Mouse (Mus musculus) inflammation-experienced regulatory T-cells, adult 6 months (primary cell): ENCODE data around the gene Elovl3. TPM values are rescaled to one million over a fixed set of nuclear protein-coding genes. Genes with fewer than 3 reads are reported as not detected.
"Not testable (repeated sequence)": the region's sequence is repeated elsewhere in the genome, so short reads cannot be mapped to it uniquely, and the experiment has no call there.

ENCODE experiments used
- ATAC-seq: one replicate; pipeline ENCODE4 v1.8.0; 2017
- polyA plus RNA-seq, 3 experiments: library from polyadenylated mRNA; unstranded; fragments of 100-300 nt; shearing (Covaris generic); gene quantifications; one replicate each; pipeline ENCODE4 v1.2.1; 2017

Elovl3 gene
- not detected for polyA plus RNA-seq

DNA sequence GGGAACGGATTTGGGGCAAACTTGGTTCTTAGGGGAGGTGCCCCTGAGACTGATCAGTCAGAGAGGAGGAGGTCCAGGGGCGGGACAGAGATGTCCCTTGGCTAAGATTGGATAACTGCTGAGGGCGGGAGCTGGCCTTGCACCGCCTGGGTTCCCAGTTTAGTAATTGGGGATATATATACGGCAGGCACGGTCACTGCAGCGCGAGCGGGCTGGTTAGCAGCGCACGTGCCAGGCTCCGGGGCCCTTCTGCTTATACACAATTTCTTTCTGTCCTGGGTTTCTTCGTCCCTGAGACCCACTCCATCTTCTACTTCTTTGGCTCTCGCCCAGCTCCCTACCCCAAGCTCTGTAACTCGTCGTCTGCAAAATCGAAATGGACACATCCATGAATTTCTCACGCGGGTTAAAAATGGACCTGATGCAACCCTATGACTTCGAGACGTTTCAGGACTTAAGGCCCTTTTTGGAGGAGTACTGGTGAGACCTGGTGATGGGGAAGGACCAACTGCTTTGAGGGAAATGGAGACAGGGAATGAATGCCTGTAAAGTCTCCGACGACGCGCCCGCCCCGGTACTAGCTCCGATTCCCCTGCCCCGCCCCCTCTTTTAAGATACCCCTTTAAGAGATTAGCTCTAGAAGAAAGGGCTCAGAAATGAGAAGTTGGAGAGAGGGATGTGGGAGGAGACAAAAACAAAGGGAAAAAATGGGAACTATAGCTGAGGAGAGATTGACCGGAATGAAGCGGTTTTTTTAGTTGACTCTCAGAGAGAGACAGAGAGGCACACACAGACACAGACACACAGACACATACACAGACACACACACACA lies at the start of gene Elovl3:
Gene Elovl3 (plus strand): TSS at position 204 of the 832 bp plus-strand sequence.
- no peak for ATAC-seq

DNA sequence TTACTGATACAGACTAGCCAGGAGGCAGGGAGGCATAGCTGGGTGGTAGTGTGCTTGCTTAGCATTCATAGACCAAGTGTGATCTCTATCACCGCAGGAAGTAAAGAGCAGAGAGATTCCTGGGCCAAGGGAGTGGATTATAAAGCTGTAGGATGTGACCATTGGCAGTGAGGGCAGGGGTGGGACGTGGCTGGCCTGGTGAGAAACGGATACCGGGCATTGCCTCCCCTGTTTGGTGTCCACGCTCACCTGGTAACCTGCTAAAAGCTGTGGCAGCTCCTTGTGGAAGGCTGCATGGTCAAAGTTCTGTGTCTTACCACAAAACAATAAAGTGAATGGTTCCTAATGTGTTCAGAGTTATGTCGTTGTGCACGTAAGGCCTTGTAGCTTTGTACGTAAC lies 46.5 kb upstream of the Elovl3 start:
- no peak for ATAC-seq

DNA sequence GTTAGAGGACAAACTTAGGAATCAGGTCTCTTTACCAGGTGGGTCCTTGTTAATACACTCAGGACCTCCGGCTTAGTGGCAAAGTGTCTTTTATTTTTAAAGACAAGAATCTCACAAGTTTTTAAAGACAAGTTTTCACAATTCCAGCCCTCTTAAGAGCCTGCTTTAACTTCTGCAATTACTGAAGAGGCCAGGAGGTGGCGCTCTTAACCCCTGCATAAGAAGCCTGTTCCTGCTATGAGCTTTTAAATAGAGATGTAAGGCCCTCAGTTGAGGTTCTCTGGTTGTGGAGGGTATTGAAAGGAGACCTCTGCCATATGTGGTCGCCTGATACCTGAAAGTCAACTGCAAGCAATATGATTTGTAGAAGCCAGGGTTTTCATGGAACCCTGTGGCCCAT lies 45.4 kb upstream of the Elovl3 start:
- ATAC-seq, result no peak

DNA sequence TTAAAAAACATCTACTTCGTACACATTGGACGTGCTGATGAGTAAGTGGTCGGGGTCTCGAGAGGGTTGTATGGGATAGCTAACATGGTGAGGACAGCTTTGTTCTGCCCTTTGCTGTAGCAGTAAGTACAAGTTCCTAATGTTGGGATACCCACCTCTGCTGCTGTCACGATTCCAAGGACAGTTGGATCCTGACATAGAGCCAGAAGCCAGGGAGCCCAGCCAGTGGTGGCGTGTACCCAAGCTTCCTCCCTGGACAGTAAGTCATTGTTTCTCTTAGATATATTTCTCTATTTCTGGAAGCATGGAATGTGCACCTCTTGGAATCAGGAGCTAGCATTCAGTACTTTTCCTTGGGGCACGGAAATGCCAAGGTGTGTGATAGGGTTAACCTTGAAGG lies 43.8 kb upstream of the Elovl3 start:
- ATAC-seq, result no peak

DNA sequence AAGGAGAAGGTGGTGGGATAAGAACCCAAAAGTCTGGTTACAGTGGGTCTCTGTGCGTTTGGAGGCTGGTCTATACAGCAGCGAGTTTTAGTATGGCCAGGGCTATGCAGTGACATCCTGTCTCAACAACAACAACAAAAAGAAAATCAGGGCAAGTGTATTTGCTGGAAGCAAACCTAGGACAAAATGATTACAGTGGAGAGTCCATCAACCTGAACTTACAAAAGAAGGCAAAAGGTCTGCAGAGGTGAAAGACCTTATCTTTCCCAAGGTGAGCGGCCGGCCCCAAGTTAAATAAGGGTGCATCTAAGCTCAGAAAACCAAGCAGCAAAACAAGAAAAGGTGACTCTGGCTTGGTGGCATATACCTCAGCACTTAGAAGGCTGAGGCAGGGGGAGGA lies 40.1 kb upstream of the Elovl3 start:
- ATAC-seq, result no peak

DNA sequence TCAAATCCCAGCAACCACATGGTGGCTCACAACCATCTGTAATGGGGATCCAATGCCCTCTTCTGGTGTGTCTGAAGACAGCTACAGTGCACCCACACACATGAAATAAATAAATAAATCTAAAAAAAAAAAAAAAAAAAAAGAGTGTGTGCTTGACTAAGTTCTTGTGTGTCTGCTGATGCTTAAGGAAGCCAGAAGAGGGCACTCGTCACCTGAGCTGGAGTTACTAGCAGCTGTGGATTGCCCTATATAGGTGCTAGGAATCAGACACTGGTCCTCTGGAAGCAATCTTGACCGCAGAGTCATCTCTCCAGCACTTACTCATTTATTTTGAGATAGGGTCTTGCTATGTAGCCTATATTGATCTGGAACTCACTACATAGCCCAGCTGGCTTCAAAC lies 37.6 kb upstream of the Elovl3 start:
- ATAC-seq, result no peak

DNA sequence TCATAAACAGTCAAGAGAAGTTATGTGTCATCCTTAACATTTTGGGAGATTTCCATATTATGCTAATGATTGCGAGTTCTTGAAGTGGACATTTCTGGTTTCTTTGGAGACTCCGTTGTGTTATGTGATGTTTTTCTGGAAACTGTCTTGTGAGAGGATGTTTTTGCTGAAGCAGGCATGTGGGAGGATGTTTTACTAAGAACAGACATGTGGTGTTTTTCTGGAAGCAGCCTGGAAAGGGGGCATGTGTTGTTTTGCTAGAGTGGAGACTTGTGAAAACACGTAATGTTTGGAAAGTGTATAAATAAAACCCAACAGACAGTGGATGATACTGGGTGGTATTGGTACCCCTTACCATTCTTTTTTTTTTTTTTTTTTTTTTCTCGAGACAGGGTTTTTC lies 36.4 kb upstream of the Elovl3 start:
- no peak for ATAC-seq

DNA sequence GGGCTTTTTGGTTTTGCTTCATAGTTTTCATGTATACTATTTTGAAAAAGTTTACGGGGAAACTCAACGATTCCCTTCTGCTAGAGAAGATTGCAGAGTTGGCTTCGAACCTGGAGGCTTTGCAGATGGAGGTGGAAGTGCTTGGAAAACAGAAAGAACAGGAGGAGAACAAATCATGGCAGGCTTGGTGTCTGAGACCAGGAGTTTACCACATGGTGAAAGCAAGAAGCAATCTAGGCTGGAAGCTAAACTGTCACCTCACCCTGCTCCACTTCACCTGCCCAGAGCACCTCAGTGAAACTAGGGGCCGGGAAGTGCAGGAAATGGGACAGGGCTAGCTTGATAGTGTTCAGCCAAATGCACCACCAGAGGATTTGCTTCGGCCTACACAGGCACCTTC lies 35.3 kb upstream of the Elovl3 start:
- no peak for ATAC-seq

DNA sequence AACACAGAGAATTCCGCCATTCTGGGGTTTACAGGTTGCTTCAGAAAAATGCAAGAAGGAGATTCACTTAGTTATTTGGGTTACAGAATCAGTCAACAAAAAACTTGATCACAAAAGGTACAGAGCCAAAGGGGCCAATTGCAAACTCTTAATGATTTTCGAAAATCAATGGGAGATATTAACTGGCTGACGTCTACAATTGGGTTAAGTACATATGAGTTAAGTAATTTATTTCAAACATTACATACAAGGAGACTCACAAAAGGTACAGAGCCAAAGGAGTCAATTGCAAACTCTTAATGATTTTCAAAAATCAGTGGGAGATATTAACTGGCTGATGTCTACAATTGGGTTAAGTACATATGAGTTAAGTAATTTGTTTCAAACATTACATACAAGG lies 32.1 kb upstream of the Elovl3 start:
- ATAC-seq, result no peak

DNA sequence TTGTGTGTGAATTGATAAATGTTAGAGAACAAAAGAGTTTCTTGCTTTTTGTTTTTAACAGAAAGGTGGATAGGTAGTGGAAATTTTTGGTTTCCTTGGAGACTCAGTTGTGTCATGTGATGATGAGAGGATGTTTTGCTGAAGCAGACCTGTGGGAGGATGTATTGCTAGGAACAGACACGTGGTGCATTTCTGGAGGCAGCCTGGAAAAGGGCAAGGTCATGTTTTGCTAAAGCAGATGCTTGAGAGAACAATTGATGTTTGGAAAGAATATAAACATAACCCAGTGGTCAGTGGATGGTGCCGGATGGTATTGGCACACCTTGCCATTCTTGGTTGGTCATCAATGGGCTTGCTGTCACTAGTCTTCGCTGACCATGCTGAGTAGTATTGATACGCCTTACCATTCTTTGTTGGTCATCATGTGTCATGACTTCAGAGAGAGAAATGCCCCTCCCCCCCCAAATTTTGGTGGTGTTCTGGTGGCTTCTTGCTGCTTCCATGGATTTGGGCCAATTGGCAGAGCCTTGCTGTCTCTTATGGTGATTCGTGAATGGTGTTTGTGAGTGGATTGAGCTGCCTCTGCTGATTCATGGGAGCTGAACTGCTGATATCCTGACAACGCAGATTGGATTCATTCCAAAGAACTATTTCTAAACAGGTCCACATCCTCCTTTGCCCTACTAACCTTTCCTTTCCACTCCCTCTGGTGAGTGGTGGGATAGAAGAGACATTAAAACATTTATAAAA lies 28.1 kb upstream of the Elovl3 start:
- no peak for ATAC-seq

DNA sequence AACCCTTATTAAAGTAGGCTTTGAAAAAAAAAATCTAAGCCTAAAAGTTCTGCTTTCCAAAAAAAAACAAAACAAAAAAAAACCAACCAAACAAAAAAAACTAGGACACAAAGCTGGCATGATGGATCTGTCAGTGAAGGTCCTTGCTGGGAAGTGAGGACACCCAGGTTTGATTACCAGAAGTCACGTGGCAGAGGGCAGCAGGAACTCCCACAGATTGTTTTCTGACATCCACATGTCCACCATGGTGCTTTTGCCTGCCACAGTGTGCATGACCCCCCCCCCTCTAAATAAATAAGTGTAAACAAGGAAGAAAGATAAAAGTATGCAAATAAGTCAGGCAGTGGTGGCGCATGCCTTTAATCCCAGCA lies 27.5 kb upstream of the Elovl3 start:
- no peak for ATAC-seq

DNA sequence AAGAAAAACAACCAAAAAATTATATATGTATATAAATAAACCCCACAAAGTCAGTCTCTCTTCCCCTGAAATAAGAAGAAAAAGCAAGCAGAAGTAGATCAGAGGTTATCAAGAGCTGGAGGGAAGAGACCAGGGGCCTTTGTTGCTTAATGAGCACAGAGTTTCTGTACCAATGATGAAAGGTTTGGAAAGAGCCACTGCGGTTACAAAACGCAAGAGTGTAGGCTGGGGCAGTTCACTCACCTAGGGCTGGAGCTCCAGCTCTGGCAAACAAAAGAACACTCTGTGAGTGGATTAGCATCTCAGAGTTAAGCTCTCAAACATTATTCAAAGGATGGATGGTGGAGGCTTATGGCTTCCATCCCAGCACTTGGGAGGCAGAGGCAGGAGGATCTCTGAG lies 21.5 kb upstream of the Elovl3 start:
- ATAC-seq, result no peak

DNA sequence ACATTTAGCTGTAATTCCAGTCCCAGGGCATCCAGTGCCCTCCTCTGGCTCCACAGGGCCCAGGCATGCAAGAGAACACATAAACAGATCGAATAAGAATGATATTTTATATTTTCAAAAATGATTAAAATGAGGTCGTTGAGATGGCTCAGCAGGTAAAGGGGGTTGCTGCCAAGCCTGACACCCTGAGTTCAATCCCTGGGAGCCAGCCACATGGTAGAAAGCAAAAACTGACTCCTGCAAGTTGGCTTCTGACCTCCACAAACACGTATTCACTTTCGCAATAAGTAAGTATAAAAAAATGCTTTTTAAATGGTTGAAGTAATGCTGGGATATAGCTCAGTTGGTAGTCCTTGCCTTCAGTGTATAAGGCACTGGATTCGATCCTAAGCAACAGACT lies 20.9 kb upstream of the Elovl3 start:
- no peak for ATAC-seq

DNA sequence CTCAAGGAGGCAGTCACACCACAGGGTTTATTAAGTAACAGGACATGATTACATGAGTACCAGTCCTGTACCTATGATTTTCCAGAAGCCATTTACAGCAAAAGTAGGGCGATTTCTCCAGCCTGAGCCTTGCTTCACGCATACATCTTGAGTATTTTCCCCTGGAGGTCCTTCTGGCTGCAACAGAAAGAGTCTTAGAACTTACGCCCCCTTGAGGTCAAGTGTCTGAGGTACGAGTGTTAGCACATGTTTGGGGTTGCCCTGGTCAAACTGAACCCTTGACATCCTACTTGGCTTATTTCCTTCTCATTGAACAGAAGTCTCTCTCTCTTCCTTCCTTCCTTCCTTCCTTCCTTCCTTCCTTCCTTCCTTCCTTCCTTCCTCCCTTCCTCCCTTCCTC lies 17.1 kb upstream of the Elovl3 start:
- no peak for ATAC-seq

DNA sequence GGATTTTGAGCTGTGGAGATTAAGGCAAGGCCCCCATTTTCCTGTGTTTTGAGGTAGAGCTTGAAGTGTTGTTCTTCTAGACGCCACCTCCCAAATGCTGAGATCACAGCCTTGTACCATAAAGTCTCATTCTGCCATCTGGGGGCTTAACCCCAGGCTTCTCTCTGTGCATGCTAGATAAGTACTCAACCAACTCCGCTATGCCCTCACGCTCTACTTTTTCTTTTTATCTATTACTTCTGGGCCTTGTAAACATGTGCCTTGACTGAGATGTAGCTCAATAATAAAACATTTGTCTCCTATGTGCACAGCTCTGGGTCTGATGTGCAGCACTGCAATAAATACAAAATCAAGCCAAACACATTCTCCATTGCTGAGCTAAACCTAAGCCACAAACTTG lies 12.2 kb upstream of the Elovl3 start:
- ATAC-seq, result no peak

DNA sequence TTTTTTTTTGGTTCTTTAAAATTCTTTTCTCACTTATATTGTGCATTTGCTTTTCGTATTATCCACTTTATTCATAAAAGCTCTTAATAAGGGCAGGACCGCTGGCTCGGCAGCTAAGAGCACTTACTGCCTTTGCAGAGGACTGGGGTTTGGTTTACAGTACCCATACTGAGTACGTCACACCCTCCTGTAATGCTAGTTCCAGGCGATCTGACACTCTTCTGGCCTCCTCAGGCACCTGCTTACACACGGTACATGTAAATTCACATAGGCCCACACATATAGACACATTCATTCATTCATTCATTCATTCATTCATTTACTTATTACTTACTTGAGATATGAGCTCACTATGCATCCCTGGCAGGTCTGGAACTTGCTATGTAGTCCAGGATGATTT lies 10.8 kb upstream of the Elovl3 start:
- ATAC-seq, result no peak

DNA sequence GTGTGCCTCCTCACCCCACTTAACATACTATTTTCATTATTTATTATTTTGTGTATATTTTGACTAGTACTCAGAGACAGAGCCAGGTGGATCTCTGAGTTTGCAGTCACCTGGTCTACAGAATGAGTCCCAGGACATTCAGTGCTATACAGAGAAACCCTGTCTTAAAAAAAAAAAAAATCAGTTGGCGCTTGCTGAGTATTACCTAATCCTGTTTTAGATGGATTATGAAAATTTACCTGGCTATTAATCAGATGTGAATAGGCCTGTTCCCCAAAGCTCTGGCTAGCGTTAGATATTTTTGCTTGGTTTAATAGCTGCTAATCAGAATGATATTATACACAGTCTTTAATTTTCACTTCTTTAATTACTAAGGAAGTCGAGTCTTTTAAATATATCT lies 7.8 kb upstream of the Elovl3 start:
- no peak for ATAC-seq

DNA sequence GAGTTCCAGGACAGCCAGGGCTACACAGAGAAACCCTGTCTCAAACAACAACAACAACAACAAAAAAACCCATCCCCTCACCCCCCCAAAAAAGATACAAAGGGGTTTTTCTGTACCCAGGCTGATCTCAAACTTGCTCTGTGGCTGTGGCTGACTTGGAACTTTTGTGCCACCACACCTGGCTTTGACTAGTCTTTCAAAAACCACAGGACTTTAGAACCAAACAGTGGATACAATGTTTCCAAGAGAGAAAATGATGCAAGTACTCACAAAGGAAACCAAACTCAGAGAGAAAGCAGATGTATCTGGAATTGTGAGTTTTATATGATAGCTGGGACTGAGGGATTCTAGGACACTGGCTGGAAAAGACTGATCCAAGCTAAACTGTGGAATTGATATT lies 7.0 kb upstream of the Elovl3 start:
- no peak for ATAC-seq

DNA sequence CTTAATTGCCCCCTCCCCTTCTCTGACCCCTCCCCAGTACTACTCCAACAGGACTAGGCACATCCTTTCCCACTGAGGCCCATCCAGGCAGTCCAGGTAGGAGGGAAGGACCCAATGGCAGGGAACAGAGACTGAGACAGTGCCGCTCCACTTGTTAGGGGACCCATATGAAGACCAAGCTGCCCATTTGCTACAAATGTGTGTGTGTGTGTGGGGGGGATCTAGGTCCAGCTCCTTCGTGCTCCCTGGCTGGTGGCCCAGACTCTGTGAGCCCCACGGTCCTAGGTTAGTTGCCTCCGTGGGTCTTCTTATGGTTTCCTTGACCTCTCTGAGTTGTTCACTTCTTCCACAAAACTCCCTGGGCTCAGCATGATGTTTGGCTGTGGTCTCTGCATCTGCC lies 5.4 kb upstream of the Elovl3 start:
- no peak for ATAC-seq

DNA sequence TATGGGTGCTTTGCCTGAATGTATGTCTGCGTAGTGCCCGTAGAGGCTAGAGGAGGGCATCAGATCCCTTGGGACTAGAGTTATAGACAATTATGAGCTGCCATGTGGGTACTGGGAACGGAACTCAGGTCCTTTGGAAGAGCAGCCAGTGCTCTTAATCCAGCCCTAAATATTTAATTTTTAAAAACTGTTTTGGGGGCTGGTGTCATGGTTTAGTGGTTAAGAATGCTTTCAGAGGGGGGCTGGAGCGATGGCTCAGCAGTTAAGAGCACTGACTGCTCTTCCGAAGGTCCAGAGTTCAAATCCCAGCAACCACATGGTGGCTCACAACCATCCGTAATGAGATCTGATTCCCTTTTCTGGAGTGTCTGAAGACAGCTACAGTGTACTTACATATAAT lies 2.0 kb upstream of the Elovl3 start:
- not testable (repeated sequence) for ATAC-seq

DNA sequence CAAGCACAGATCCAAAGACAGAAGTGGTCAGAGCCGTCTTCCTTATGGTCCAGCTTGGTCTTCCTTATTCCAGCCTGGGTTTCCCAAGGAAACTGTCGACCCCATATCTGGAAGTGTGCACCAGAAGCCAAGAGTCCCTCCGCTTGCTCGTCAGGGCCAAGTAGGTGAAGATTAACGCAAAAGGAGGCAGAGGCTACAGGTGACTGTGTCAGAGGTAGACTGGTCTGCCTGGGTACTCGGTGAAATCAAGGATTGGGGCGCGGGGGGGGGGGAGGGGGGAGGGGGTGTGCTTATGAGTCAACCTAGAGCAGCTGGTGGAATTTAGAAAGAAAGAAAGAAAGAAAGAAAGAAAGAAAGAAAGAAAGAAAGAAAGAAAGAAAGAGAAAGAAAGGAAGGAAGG lies 414 bp upstream of the Elovl3 start:
- no peak for ATAC-seq

DNA sequence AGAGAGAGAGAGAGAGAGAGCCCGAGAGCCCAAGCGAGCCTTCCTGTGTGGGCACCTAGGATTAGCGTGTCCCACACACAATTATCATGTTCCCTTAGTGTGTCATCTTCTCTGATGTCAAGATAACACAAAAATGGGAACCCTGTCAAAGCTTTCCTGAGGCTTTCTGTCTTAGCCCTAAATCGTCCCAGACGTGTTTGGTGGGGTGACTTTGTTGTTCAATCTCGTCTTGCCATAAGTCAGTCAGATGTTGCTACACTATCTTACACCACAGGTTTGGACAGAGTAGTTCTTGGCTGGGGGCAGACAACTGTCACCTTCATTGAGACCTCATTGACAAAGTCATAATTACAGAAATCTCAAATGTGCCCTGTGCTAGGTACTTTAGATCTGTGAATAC lies 880 bp downstream of the Elovl3 start:
- ATAC-seq, result no peak

DNA sequence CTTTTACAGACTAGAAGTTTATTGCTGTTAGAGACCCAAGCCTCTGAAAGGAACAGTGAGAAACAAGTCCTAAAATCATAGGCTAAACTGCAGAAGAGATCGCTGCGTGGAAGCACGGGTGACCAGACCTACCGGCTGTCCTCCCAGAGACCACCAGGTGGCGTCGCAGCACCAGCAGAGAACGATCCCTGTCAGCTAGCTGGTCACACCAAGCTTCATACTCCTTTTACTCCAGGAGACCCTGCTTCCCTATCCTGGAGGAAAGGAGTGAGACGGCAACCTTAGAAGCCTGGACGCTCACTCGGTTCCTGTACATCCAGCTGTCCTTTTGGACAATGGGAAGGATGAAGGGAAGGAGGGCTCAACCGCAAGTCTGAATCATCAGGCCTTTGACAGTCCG lies 3.6 kb downstream of the Elovl3 start:
- ATAC-seq, result peak; percentile 68
